Mouse (Mus musculus) heart, embryonic 11.5 days (tissue): ENCODE measurements around the gene 2300002M23Rik. TPM values are rescaled to one million over a fixed set of nuclear protein-coding genes. Genes with fewer than 3 reads are reported as not detected.

ENCODE experiments used
- ATAC-seq: fragments of 200-750 bp; cut with Nextera tagmentation; replicated peaks from 2 replicates; pipeline ENCODE4 v1.8.0; 2017; ENCODE audit warnings: moderate library complexity; ENCODE audit not compliant: insufficient number of reproducible peaks, low FRiP score, low TSS enrichment
- H3K27ac ChIP-seq: fragments of 300-500 bp; sonication (generic); 2 replicates; pipeline ENCODE4 v1.5.1; 2014; ENCODE audit warnings: mild to moderate bottlenecking, low read depth, low read length
- H3K27me3 ChIP-seq: fragments of 300-500 bp; sonication (generic); 2 replicates; pipeline ENCODE4 v1.6.1; 2014; ENCODE audit warnings: mild to moderate bottlenecking, low read length, mixed read lengths; ENCODE audit not compliant: control insufficient read depth, insufficient read depth
- H3K36me3 ChIP-seq: fragments of 300-500 bp; sonication (generic); 2 replicates; pipeline ENCODE4 v1.6.1; 2014; ENCODE audit warnings: mild to moderate bottlenecking, low read length, moderate library complexity, mixed read lengths; ENCODE audit not compliant: control insufficient read depth, insufficient read depth
- H3K4me1 ChIP-seq: fragments of 300-500 bp; sonication (generic); 2 replicates; pipeline ENCODE4 v1.6.1; 2014; ENCODE audit warnings: low read length; ENCODE audit not compliant: control insufficient read depth, insufficient read depth
- H3K4me2 ChIP-seq: fragments of 300-500 bp; sonication (generic); 2 replicates; pipeline ENCODE4 v1.6.1; 2014; ENCODE audit warnings: mild to moderate bottlenecking, moderate library complexity
- H3K4me3 ChIP-seq: fragments of 300-500 bp; sonication (generic); 2 replicates; pipeline ENCODE4 v1.5.1; 2014; ENCODE audit warnings: low read depth, low read length
- H3K9ac ChIP-seq: fragments of 300-500 bp; sonication (generic); 2 replicates; pipeline ENCODE4 v1.6.1; 2014; ENCODE audit warnings: mild to moderate bottlenecking, low read depth, low read length, moderate library complexity
- H3K9me3 ChIP-seq: fragments of 300-500 bp; sonication (generic); replicated peaks from 2 replicates; pipeline ENCODE4 v1.6.1; 2016; ENCODE audit warnings: low read length; ENCODE audit not compliant: control insufficient read depth
- WGBS: fragments of 180-500 bp; shearing (Covaris S2); extraction: QIAGEN DNeasy Blood & Tissue Kit; methylation state at CpG from one replicate; pipeline ENCODE4 v1.1.7; 2014; ENCODE audit not compliant: insufficient replicate concordance; 5-methylcytosine and 5-hydroxymethylcytosine counted together
- polyA plus RNA-seq: library from polyadenylated mRNA; unstranded; fragments of >200 nt; fragmentation: Nextera tagmentation; extraction: Ambion mirVana; gene quantifications from 2 replicates; pipeline ENCODE4 v1.2.1, GENCODE M21; 2014

2300002M23Rik gene
- polyA plus RNA-seq, 1 experiment from 2014 or later: not detected

DNA sequence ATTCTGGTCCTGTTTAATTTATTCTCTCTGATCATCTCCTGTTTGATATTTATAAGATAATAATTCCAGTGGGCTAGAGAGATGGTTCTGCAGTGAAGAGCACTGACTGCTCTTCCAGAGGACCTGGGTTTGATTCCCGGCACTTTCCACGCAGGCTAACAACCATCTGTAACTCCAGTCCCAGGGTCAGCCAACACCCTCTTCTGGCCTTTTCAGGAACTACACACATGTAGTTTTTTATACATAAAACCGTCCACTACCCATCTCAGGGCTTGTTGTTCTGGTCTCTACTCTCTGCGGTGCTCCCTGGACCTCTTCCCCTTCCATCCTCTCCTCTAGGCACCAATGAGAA, 17.1 kb upstream of the 2300002M23Rik start:
- Histone ChIP-seq H3K36me3 (no peaks in the 10 kb centered on the region), H3K4me2 (peak overlapping the region; percentile 52), H3K4me1 (peaks cover 12% of the 10 kb centered on the region), H3K27ac (peak overlapping the region; percentile 97), H3K9ac (peak overlapping the region; percentile 58), H3K4me3 (no peak overlapping the region), H3K9me3 (no peaks in the 10 kb centered on the region), H3K27me3 (no peaks in the 10 kb centered on the region)
- WGBS: 86% methylated on average over 4 of the region's 4 CpGs
- no peak for ATAC-seq

GRCm38 (mm10) chr17:35550871-35551270, 16.4 kb upstream of the 2300002M23Rik start:
- H3K27ac ChIP-seq: peak overlapping the region; percentile 24; the same call in 1 of the 2 replicates
- 43% methylated on average over 8 of the region's 8 CpGs for WGBS
- peaks cover 12% of the 10 kb centered on the region for H3K4me1 ChIP-seq
- no peak overlapping the region for H3K4me3 ChIP-seq
- no peaks in the 10 kb centered on the region for H3K27me3 ChIP-seq
- H3K36me3 ChIP-seq: no peaks in the 10 kb centered on the region
- no peak overlapping the region for H3K4me2 ChIP-seq
- H3K9ac ChIP-seq: peak overlapping the region; percentile 2; the same call in 1 of the 2 replicates
- no peak for ATAC-seq
- H3K9me3 ChIP-seq: no peaks in the 10 kb centered on the region

DNA sequence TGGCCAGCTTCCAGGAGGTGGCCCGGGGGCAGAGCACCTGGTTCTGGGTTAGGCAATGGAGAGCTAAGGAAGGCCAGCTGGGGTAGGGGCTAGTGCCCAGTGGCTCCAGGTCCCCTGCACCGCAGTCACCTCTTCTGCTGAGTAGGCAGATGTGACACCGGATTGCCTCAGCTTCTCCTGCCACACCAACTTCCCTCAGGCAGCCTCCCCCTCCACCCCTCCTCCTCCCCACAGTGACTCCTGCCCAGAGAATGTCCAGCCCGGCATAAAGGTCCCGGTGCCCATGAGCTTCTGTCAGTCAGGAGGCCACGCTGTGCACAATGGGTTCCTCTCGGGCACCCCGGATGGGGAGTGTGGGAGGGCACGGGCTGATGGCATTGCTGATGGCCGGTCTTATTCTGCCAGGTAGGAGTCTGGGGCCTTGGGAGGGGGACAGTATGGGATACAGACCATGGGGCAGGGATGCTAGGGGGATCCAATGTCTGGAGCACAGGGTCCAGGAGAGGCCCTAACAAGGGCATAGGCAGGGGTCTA, 15.3 kb upstream of the 2300002M23Rik start, which contains the start of gene Cdsn:
Gene Cdsn (plus strand): TSS at position 248 of the 534 bp plus-strand sequence.
- Histone ChIP-seq H3K9ac (peak within 1 kb of the TSS; percentile 2; the same call in 1 of the 2 replicates), H3K4me2 (no peak within 1 kb of the TSS), H3K9me3 (no peaks in the 10 kb centered on the region), H3K27me3 (no peaks in the 10 kb centered on the region), H3K4me3 (no peak within 1 kb of the TSS), H3K36me3 (no peaks in the 10 kb centered on the region), H3K27ac (0 out of 2 replicates have a peak within 1 kb of the TSS, but pooled peaks have one; percentile 24), H3K4me1 (peaks cover 12% of the 10 kb centered on the region)
- ATAC-seq: no peak
- WGBS: 72% methylated on average over 10 of the region's 10 CpGs

DNA sequence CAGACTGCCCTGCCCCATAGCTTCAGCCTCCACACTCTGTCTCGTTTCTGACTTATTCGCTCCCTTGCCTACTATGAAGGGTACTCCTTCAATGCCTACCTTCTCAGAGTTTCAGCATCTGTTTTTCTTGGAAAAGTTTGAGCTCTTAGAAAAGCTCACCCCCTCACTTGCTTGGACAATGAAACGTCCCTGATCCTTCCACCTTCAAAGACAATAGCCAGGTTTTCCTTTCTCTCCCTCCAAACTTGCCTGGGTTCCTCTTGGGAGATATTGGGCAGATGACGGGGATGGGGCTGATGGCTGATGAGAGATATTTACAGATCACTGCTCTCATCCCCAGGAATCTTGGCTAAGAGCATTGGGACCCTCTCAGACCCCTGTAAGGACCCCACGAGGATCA, 12.9 kb upstream of the 2300002M23Rik start:
- Histone ChIP-seq H3K9ac (no peak overlapping the region), H3K9me3 (no peaks in the 10 kb centered on the region), H3K27me3 (no peaks in the 10 kb centered on the region), H3K36me3 (no peaks in the 10 kb centered on the region), H3K27ac (no peak overlapping the region), H3K4me1 (peaks cover 8% of the 10 kb centered on the region), H3K4me2 (no peak overlapping the region), H3K4me3 (no peak overlapping the region)
- 76% methylated on average over 5 of the region's 5 CpGs for WGBS
- ATAC-seq: no peak

DNA sequence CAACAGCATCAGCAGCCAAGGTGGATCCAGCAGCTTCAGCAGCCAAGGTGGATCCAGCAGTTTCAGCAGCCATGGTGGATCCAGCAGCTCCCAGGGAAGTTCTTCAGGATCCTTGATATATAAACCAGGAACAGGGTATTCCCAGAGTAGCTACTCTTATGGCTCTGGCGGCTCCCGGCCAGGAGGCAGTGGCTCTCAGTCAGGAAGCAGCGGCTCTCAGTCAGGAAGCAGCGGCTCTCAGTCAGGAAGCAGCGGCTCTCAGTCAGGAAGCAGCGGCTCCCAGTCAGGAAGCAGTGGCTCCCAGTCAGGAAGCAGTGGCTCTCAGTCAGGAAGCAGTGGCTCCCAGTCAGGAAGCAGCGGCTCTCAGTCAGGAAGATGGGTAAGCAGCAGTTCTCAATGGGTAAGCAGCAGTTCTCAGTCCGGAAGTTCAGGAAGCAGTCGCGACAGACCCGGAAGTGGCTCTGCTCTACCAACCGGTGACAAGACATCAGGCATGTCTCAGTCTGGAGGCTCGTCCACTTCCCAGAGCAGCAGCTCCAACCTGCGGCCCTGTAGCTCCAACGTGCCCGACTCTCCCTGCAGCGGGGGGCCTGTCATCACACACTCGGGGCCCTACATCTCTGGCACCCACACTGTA, 12.4 kb upstream of the 2300002M23Rik start:
- Histone ChIP-seq H3K4me2 (no peak overlapping the region), H3K9me3 (no peaks in the 10 kb centered on the region), H3K36me3 (no peaks in the 10 kb centered on the region), H3K9ac (no peak overlapping the region), H3K27ac (no peak overlapping the region), H3K4me3 (no peak overlapping the region), H3K27me3 (no peaks in the 10 kb centered on the region), H3K4me1 (peaks cover 5% of the 10 kb centered on the region)
- 85% methylated on average over 18 of the region's 18 CpGs for WGBS
- ATAC-seq: no peak

DNA sequence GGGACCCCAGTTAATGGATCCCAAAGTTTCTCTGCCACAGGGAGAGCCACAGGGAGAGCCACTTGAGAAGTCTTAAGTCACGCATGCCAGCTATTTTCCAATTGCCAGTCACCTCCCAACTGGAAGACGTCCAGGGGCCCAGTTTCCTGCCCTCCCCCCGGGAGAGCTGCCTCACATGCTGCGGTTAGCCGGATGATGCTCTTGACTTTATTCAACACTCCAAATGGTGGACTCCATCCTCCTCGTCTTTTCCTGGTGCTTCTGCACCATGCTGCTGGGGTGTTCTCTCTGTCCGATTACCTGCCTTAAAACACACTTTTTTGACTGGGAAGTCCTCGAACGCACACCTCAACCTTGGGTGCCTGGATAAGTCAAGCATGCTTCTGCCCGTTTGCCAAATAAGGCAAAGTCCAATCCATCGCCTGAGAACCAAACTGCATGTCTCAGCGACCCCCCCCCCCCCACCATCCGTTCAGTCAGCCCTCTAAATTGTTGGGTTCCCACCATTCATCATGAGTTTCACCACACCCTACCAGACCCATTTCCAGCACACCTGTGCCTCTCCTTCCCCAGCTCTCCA, 11.0 kb upstream of the 2300002M23Rik start:
- Histone ChIP-seq H3K27ac (no peak overlapping the region), H3K4me1 (no peaks in the 10 kb centered on the region; the same call in 1 of the 2 replicates), H3K4me2 (no peak overlapping the region), H3K4me3 (no peak overlapping the region), H3K9me3 (no peaks in the 10 kb centered on the region), H3K27me3 (no peaks in the 10 kb centered on the region), H3K9ac (no peak overlapping the region), H3K36me3 (no peaks in the 10 kb centered on the region)
- 84% methylated on average over 12 of the region's 13 CpGs for WGBS
- no peak for ATAC-seq

DNA sequence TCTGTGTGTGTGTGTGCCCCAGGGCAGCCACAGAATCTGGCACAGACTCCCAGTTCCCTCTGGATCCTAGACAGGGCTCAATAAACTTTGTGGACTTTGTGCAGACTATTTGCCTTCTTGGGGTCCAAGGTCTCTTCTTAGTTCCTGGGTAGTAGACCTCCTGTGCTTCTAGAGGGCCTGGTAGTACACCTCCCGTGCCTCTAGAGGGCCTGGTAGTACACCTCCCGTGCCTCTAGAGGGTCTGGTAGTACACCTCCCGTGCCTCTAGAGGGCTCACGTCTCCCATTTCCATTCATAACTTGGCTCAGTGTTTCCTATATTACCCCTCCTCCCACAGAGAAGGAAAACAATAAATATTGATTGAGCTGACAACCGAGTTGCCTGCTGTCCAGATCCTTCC, 10.4 kb upstream of the 2300002M23Rik start:
- Histone ChIP-seq H3K4me1 (no peaks in the 10 kb centered on the region), H3K4me2 (no peak overlapping the region), H3K9ac (no peak overlapping the region), H3K27me3 (no peaks in the 10 kb centered on the region), H3K9me3 (no peaks in the 10 kb centered on the region), H3K36me3 (no peaks in the 10 kb centered on the region), H3K27ac (no peak overlapping the region), H3K4me3 (no peak overlapping the region)
- no peak for ATAC-seq
- 34% methylated on average over 5 of the region's 5 CpGs for whole genome bisulfite sequencing

GRCm38 (mm10) chr17:35557351-35557750, 9.9 kb upstream of the 2300002M23Rik start:
- Histone ChIP-seq H3K4me1 (no peaks in the 10 kb centered on the region), H3K9ac (no peak overlapping the region), H3K4me3 (no peak overlapping the region), H3K9me3 (no peaks in the 10 kb centered on the region), H3K27ac (no peak overlapping the region), H3K36me3 (no peaks in the 10 kb centered on the region), H3K4me2 (no peak overlapping the region), H3K27me3 (no peaks in the 10 kb centered on the region)
- WGBS: 64% methylated on average over 9 of the region's 9 CpGs
- ATAC-seq: no peak
